Mouse (Mus musculus) forebrain, embryonic 15.5 days (tissue): ENCODE measurements around the gene Tpm4. TPM values are rescaled to one million over a fixed set of nuclear protein-coding genes. Genes with fewer than 3 reads are reported as not detected.

ENCODE experiments used
- polyA plus RNA-seq: library from polyadenylated mRNA; unstranded; fragments of >200 nt; fragmentation: Nextera tagmentation; extraction: Ambion mirVana; gene quantifications from 2 replicates; pipeline ENCODE4 v1.2.1, GENCODE M21; 2015

Tpm4 gene
- polyA plus RNA-seq, 1 experiment from 2014 or later: 221 TPM

Other genes starting within 250 kb of the Tpm4 start
- gene Zfp882, start 226.4 kb upstream of the Tpm4 start, polyA plus RNA-seq: 16.4 and 17.8 TPM in 2 replicates
- 31.7 and 32.5 TPM in 2 replicates for gene Zfp617, start 226.3 kb upstream of the Tpm4 start, polyA plus RNA-seq
- 20.5 and 21.8 TPM in 2 replicates for gene Zfp961, start 183.9 kb upstream of the Tpm4 start, polyA plus RNA-seq
- 1.2 TPM in 1 of 2 replicates, not detected in the other for gene Cyp4f18, start 125.3 kb upstream of the Tpm4 start, polyA plus RNA-seq
- not detected in 2 replicates for gene Olfr372, start 93.8 kb upstream of the Tpm4 start, polyA plus RNA-seq
- not detected in 2 replicates for gene Olfr373, start 51.8 kb upstream of the Tpm4 start, polyA plus RNA-seq
- gene Olfr374, start 27.9 kb upstream of the Tpm4 start, polyA plus RNA-seq: not detected in 2 replicates
- 100 and 103 TPM in 2 replicates for gene Rab8a, start 26.2 kb downstream of the Tpm4 start, polyA plus RNA-seq
- not detected in 2 replicates for gene Hsh2d, start 54.7 kb downstream of the Tpm4 start, polyA plus RNA-seq
- not detected in 2 replicates for gene Cib3, start 77.9 kb downstream of the Tpm4 start, polyA plus RNA-seq
- not detected in 2 replicates for gene Gm11034, start 78.7 kb downstream of the Tpm4 start, polyA plus RNA-seq
- 116 and 117 TPM in 2 replicates for gene Fam32a, start 84.8 kb downstream of the Tpm4 start, polyA plus RNA-seq
- gene Ap1m1, start 105.0 kb downstream of the Tpm4 start, polyA plus RNA-seq: 248 and 252 TPM in 2 replicates
- gene Gm10282, start 170.3 kb downstream of the Tpm4 start, polyA plus RNA-seq: 23.0 and 23.1 TPM in 2 replicates
- gene Klf2, start 184.1 kb downstream of the Tpm4 start, polyA plus RNA-seq: 4.0 and 4.1 TPM in 2 replicates